Mouse (Mus musculus): Measurements from ENCODE around the gene Obox1. TPM values are rescaled to one million over a fixed set of nuclear protein-coding genes. Genes with fewer than 3 reads are reported as not detected.
"Not testable (repeated sequence)": the region's sequence is repeated elsewhere in the genome, so short reads cannot be mapped to it uniquely, and the experiment has no call there.

The Obox1 gene
- not detected in 2 replicates for total RNA-seq (2014; rRNA removed; ENCODE audit: low replicate concordance)
- polyA plus RNA-seq (2015; fragmentation: Nextera tagmentation; extraction: Ambion mirVana) = not detected in 2 replicates

DNA sequence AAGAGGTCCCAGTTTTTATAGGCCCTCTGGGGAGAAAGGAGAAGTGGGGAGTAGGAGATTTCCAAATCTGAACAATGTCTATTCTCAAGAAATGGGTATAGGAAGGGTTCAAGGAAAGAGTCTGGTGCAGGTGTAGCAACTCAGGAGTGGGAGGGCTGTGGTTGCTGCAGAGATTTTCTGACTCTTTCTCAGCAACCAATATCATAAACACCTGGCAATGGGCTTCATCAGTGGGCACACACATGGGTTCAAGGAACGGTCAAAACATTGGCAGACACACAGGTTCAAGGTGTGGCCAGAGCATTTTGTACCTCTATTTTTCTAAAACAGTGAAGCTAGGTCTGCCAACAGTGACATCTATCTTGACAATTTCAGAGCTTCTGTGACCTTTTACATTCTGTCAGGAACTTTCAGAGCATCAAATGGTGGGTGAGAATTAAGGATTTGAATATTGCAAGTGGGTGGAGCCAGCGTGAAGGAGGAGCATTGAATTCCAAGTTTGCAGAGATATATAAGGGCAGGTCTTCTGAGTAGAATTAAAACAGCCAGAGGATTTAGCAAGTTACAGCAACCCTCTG is at the start of gene Obox1, which contains the start of gene Obox2:
TSS of gene Obox1 (plus strand) at position 528 of the 578 bp plus-strand sequence.
TSS of gene Obox2 (plus strand) at position 301 of the 578 bp plus-strand sequence.
- WGBS = no CpG with 5 or more reads among the region's 2 CpGs
- ATAC-seq (ENCODE audit: insufficient read depth, low read depth); H3K36me3 ChIP-seq (replicated peaks; ENCODE audit: control insufficient read depth, insufficient read depth, low read length); H3K9me3 ChIP-seq (replicated peaks; ENCODE audit: control insufficient read depth, low read length); DNase-seq (ENCODE audit: low spot score); H3K27me3 ChIP-seq (ENCODE audit: control insufficient read depth, insufficient read depth, low read length); H3K9ac ChIP-seq (replicated peaks; ENCODE audit: low read depth, low read length); H3K4me1 ChIP-seq (ENCODE audit: control insufficient read depth, insufficient read depth); H3K4me3 ChIP-seq (ENCODE audit: low read depth, low read length); H3K4me2 ChIP-seq (ENCODE audit: low read depth, low read length); H3K27ac ChIP-seq (ENCODE audit: low read depth): not testable (repeated sequence)

DNA sequence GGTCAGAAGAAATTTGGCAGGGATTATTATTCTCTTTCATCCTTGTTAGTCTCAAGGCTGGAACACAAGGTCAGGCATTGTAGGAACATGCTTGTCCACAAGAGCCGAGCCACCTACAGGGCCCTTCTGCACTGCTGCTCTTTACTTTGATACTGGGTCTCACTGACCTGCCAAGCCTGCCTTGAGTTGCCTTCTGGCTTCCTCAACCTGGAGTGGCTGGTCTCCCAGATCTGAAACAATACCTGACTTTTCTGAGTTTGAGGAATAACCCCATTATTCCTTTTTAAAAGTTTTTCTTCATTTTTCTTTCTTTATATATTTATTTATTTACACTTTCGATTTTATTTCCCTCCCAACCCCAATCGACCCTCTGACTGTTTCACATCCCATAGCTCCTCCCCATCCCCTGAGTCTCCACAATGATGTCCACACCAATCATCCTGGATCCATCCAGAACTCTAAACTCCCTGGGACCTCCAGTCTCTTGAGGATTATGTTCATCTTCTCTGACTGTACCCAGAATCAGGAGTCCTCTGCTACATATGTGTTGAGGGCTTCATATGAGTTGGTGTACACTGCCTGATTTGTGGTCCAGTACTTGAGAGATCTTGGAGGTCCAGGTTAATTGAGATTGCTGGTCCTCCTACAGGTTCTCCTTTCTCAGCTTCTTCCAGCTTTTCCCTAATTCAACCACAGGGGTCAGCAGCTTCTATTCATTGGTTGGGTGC is 10.6 kb downstream of the Obox1 start:
- H3K9ac ChIP-seq (replicated peaks; ENCODE audit: low read depth, low read length); H3K4me2 ChIP-seq (ENCODE audit: low read depth, low read length); H3K27me3 ChIP-seq (ENCODE audit: control insufficient read depth, insufficient read depth, low read length); H3K36me3 ChIP-seq (replicated peaks; ENCODE audit: control insufficient read depth, insufficient read depth, low read length); H3K27ac ChIP-seq (ENCODE audit: low read depth); H3K4me1 ChIP-seq (ENCODE audit: control insufficient read depth, insufficient read depth); ATAC-seq (ENCODE audit: insufficient read depth, low read depth); DNase-seq (ENCODE audit: low spot score); H3K4me3 ChIP-seq (ENCODE audit: low read depth, low read length); H3K9me3 ChIP-seq (replicated peaks; ENCODE audit: control insufficient read depth, low read length): not testable (repeated sequence)
- 35% methylated on average over 3 of the region's 3 CpGs for WGBS

DNA sequence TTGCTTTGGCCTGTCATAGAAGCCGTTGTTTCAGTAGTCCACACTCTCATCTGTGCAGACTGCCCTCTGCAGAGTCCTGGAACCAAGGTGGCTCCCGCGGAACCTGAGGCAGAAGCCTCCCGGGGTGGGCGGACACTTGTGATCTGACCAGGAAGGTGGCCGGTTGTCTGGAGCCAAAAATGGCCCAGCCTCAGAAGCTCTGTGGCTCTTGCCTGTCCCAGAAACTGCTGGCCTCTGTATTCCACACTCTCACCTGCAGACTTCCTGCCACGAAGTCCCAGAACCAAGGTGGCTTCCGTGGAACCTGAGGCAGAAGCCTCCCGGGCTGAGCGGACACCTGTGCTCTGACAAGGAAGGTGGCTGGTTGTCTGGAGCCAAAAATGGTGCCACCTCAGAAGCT is 18.1 kb downstream of the Obox1 start:
- WGBS = 77% methylated on average over 10 of the region's 10 CpGs
- ATAC-seq (ENCODE audit: insufficient read depth, low read depth); DNase-seq (ENCODE audit: low spot score); H3K4me3 ChIP-seq (ENCODE audit: low read depth, low read length); H3K9ac ChIP-seq (replicated peaks; ENCODE audit: low read depth, low read length); H3K9me3 ChIP-seq (replicated peaks; ENCODE audit: control insufficient read depth, low read length); H3K27me3 ChIP-seq (ENCODE audit: control insufficient read depth, insufficient read depth, low read length); H3K4me2 ChIP-seq (ENCODE audit: low read depth, low read length); H3K27ac ChIP-seq (ENCODE audit: low read depth); H3K36me3 ChIP-seq (replicated peaks; ENCODE audit: control insufficient read depth, insufficient read depth, low read length); H3K4me1 ChIP-seq (ENCODE audit: control insufficient read depth, insufficient read depth): not testable (repeated sequence)

DNA sequence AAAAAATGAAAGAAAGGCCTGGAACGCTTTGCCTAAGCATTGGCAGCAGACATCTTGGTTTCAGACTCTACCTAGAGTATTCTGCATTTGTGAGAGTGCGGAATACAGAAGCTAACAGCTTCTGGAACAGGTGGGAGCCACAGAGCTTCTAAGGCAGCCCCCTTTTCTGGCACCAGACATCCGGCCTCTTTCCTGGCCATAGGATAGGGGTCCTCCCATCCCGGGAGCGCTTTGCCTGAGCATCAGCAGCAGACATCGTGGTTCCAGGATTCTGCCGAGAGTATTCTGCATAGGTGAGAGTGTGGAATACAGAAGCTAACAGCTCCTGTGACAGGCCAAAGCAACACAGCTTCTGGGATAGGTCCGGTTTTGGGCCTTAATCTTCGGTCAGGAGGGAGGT is 29.3 kb downstream of the Obox1 start:
- H3K4me3 ChIP-seq (ENCODE audit: low read depth, low read length); H3K27ac ChIP-seq (ENCODE audit: low read depth); H3K36me3 ChIP-seq (replicated peaks; ENCODE audit: control insufficient read depth, insufficient read depth, low read length); ATAC-seq (ENCODE audit: insufficient read depth, low read depth); H3K9ac ChIP-seq (replicated peaks; ENCODE audit: low read depth, low read length); H3K9me3 ChIP-seq (replicated peaks; ENCODE audit: control insufficient read depth, low read length); DNase-seq (ENCODE audit: low spot score); H3K4me2 ChIP-seq (ENCODE audit: low read depth, low read length); H3K4me1 ChIP-seq (ENCODE audit: control insufficient read depth, insufficient read depth); H3K27me3 ChIP-seq (ENCODE audit: control insufficient read depth, insufficient read depth, low read length): not testable (repeated sequence)
- 72% methylated on average over 8 of the region's 9 CpGs for WGBS

DNA sequence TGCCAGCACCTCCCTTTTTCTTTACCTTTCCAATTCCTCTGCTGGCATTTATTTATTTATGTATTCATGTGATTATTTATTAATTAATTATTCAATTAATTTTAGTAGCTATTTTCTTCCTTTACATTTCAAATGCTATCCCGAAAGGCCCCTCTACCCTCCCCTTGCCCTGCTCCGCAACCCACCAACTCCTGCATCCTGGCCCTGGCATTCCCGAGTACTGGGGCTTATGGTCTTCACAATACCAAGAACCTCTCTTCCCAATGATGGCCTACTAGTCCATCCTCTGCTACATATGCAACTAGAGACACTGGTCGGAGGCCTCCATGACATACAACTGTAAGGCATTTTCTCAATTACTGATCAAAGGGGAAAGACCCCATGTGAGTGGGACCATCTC is 36.8 kb downstream of the Obox1 start:
- H3K27ac ChIP-seq (ENCODE audit: low read depth); H3K4me2 ChIP-seq (ENCODE audit: low read depth, low read length); ATAC-seq (ENCODE audit: insufficient read depth, low read depth); H3K4me1 ChIP-seq (ENCODE audit: control insufficient read depth, insufficient read depth); H3K4me3 ChIP-seq (ENCODE audit: low read depth, low read length); DNase-seq (ENCODE audit: low spot score); H3K9ac ChIP-seq (replicated peaks; ENCODE audit: low read depth, low read length); H3K9me3 ChIP-seq (replicated peaks; ENCODE audit: control insufficient read depth, low read length); H3K27me3 ChIP-seq (ENCODE audit: control insufficient read depth, insufficient read depth, low read length); H3K36me3 ChIP-seq (replicated peaks; ENCODE audit: control insufficient read depth, insufficient read depth, low read length): not testable (repeated sequence)
- 77% methylated on average over 3 of the region's 4 CpGs for WGBS

DNA sequence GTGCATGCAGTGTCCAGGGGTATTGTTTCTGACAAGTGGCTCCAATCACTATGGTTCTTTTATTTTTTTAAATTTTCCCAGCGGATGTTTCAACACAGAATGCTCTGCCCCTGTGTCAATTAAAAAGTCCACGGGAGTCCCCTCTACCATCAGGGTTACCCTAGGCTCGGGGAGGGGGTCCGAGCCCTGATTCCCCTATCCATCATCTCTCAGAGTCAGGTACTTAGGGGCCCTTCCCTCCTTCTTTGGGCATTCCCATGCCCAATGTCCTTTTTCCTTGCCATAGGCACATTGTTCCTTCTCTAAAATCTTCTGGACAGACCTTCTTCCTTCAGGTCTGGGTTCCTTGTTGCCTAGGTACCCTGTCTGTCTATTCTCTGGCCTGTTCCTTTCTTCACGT is 120.7 kb downstream of the Obox1 start:
- not testable (repeated sequence) for DNase-seq (ENCODE audit: low spot score); H3K4me2 ChIP-seq (ENCODE audit: low read depth, low read length); ATAC-seq (ENCODE audit: insufficient read depth, low read depth); H3K9me3 ChIP-seq (replicated peaks; ENCODE audit: control insufficient read depth, low read length); H3K27me3 ChIP-seq (ENCODE audit: control insufficient read depth, insufficient read depth, low read length); H3K4me1 ChIP-seq (ENCODE audit: control insufficient read depth, insufficient read depth); H3K36me3 ChIP-seq (replicated peaks; ENCODE audit: control insufficient read depth, insufficient read depth, low read length); H3K27ac ChIP-seq (ENCODE audit: low read depth); H3K9ac ChIP-seq (replicated peaks; ENCODE audit: low read depth, low read length); H3K4me3 ChIP-seq (ENCODE audit: low read depth, low read length)
- WGBS = 54% methylated on average over 4 of the region's 5 CpGs

Other genes starting within 250 kb of the Obox1 start
- gene Obox2, start 227 bp upstream of the Obox1 start, total RNA-seq (2014; rRNA removed; ENCODE audit: low replicate concordance) = not detected in 2 replicates
- not detected in 2 replicates for gene Obox2, start 227 bp upstream of the Obox1 start, polyA plus RNA-seq (2015; fragmentation: Nextera tagmentation; extraction: Ambion mirVana)